Mouse (Mus musculus): ENCODE measurements around the gene Atg4b.
"Not testable (repeated sequence)": the region's sequence is repeated elsewhere in the genome, so short reads cannot be mapped to it uniquely, and the experiment has no call there.

DNA sequence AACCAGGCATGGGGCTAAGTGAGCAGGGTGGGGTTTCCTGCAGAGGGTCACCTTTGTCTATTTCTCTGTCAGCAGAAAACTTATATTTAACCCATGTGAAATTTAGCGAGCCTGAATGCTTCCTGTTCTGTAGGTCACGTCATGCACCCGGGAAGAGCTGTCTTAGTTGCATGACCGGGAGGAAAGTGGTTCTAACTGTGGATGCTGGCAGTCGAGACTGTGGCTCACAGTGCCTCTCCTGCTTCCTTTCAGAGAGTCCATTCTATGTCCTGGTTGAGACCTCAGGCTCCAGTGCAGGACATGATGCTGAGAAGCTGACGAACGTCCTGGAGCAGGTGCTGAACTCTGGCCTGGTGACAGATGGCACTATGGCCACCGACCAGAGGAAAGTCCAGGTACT, 87.3 kb downstream of the Atg4b start:
- TF ChIP-seq CTCF (IDR thresholded peaks at IDR 0.05; ENCODE audit: low read depth, low read length); POLR2A (IDR thresholded peaks at IDR 0.05; ENCODE audit: extremely low read depth, insufficient read depth, low read length): not testable (repeated sequence)
